Mouse (Mus musculus): ENCODE data around the gene Spcs3.

Spcs3 gene

GRCm38 (mm10) chr8:54508096-54508456, 21.7 kb downstream of the Spcs3 start:
- DNase-seq (ENCODE audit: low spot score in 2 of 2): no peak

DNA sequence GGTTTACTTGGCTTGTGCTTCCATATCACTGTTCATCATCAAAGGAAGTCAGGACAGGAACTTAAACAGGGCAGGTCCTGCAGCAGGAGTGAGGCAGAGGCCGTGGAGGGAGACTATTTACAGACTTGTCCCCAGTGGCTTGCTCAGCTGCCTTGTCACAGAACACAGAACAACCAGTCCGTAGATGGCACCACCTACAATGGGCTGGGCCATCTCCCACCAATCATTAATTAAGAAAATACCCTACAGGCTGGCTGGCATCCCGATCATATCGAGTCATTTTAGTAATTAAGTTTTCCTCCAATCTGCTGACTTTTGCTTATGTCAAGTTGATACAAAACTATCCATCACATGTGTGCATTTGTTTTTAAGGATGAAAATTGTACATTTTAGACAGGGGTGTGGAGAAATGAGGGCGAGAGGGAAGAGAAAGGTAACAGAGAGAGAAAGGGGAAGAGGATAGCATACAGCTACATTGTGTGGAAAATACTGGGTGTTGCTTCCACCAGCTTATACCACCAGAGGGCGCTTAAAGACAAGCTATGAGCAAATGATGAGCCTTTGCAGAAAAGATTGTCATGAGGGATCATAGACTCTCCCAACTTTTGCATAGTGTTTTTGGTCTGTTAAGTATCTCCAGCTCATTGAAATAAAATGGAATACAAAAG, 22.2 kb downstream of the Spcs3 start:
- peak; percentile 62 to 74 for DNase-seq (ENCODE audit: low spot score in 2 of 2)

DNA sequence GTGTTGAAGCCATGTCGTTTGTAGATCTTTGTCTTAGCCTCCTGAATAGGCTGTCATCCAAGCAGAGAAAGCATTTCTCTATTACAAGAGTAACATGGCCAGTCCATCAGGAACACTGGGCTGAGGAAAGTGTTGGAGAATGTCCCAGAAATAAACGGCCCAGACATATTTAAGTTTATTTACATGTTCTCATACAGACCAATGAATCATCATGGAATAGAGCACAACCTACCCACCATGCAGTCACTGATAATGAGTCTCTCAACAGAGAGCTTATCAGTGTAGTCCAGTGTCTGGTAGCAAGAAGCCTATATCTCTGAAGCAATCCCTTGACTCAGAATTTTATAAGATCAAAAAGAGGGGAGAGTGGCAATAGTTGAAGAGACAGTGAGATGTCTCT, 24.7 kb downstream of the Spcs3 start:
- no peak for DNase-seq (ENCODE audit: low spot score in 2 of 2)

- no peak for DNase-seq (ENCODE audit: low spot score in 2 of 2)
Measured at GRCm38 (mm10) chr8:54503104-54503503, 26.7 kb downstream of the Spcs3 start.

GRCm38 (mm10) chr8:54493915-54494314, 35.9 kb downstream of the Spcs3 start:
- DNase-seq (ENCODE audit: low spot score in 2 of 2): no peak

DNA sequence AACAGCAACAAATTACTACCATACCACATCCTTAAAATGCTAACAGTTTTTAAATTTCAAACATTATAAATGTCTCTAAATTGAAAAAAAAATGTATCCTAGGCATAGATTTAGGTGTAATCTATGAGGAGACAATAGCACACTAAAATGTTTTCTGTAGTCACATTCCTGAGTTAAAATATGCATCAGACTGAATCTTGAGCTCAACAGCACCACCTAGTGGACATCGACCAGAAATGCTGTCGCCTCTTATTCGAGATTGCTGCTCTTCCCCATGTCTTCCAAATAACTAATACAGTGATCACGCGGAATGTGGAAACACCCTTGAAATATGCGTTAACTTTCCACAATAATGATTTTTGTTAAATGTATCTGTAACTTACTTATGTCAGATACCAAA, 36.7 kb downstream of the Spcs3 start:
- peak; percentile 27 to 46 for DNase-seq (ENCODE audit: low spot score in 2 of 2)

GRCm38 (mm10) chr8:54491934-54492333, 37.9 kb downstream of the Spcs3 start:
- DNase-seq (ENCODE audit: low spot score in 2 of 2): no peak

DNA sequence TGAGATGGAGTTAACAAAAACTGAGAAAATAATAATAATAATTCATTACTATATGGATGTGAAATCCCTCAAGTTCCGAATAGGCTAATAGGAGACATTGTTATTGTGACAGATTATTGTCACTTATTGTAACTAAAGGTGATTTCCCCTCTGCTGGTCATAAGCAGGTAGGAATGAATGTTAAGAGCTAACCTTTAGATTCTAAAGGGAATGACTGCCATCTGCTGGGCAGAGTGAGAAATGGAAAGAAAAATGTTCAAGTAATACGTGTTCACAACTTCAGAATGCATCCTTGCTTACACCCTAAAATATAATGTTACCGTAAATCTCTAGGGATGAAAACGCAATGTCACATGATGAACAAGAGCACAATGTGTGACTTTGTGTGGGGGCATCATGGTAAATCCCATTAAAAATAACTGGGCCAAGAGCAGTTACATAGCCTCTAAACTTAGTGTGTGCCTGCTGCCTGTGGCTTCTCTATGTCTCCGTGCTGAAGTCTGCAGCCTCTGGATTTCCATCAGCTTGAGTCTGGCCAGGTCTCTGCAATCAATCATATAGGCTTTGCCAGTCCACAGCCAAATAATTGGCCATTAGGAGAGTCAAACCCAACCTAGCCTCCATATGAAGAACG, 38.6 kb downstream of the Spcs3 start:
- peak; percentile 37 to 39 for DNase-seq (ENCODE audit: low spot score in 2 of 2)

DNA sequence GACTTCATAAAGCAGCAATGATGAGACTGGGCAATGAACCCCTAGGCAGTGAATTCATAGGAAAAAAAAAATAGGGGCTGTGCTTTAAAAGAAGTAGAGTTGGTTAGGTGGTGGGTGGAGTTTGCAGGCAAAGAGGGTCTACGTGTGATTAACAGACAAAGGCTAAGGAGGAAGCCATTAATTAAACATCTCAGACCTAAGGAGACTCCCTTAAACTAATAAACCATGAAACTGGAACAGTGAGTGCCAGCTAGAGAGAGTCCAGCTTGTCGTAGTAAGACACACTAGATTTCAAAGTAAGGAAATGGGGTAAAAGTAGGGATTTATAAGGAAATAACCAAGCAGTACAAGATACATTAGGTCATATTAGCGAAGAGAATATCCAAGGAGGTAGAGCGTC, 41.4 kb downstream of the Spcs3 start:
- DNase-seq (ENCODE audit: low spot score in 2 of 2): no peak

DNA sequence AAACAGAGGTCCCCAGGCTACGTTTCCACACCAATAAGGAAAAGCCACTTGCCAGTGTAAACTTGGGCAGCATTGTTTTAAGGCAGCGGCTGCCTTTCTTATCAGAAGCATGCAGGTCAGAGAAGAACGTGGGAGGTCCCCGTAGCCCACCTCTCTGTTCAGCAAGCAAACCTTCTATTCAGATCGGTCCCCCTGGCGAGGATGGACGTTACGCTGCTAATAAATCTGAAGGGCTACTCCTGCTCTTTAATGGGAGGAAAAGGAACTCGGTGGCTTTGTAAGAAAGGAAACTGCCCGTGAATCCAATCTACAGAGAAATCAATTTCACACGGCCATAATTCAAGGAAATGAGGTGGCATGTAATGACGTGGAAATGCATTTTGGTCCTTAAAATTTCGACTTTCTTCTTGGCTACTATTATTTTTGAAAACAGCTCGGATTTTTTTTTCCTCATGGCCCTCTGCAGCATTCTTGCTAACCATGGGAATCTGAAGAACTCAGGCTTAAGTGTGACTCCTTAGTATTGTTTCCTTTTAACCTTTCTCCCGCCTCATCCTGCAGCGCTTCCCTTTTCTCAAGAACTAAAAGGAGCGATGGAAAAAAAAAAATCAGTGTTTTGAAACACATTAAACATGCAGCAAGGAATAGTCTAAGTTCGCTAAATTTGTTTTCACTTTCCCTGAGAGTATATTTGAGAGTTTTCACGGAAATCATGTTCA, 43.1 kb downstream of the Spcs3 start:
- DNase-seq (ENCODE audit: low spot score in 2 of 2): no peak
